Mouse (Mus musculus): ENCODE measurements around the gene Olfr1425. TPM values are rescaled to one million over a fixed set of nuclear protein-coding genes. Genes with fewer than 3 reads are reported as not detected.
"Not testable (repeated sequence)": the region's sequence is repeated elsewhere in the genome, so short reads cannot be mapped to it uniquely, and the experiment has no call there.

Olfr1425 gene
- total RNA-seq (2022) = not detected

GRCm38 (mm10) chr19:12077631-12078030 lies at the start of gene Olfr1425:
TSS of gene Olfr1425 (minus strand) at chr19:12077731.
- not testable (repeated sequence) for DNase-seq (ENCODE audit: low spot score)

- no peak for DNase-seq (ENCODE audit: low spot score)
These were observed 45.6 kb upstream of the Olfr1425 start, which contains the start of gene Olfr76 for GRCm38 (mm10) chr19:12123103-12123502. TSS of gene Olfr76 (minus strand) at chr19:12123203.

- no peak for DNase-seq (ENCODE audit: low spot score)
These were observed 38.9 kb upstream of the Olfr1425 start for GRCm38 (mm10) chr19:12116464-12116863.

- no peak for DNase-seq (ENCODE audit: low spot score)
These were observed 38.3 kb upstream of the Olfr1425 start, which contains the start of gene Olfr1428 for GRCm38 (mm10) chr19:12115797-12116196. TSS of gene Olfr1428 (minus strand) at chr19:12115897.

- DNase-seq (ENCODE audit: low spot score) = no peak
These were observed 36.3 kb upstream of the Olfr1425 start for GRCm38 (mm10) chr19:12113807-12114206.

- no peak for DNase-seq (ENCODE audit: low spot score)
These were observed 27.0 kb upstream of the Olfr1425 start for GRCm38 (mm10) chr19:12104541-12104940.

GRCm38 (mm10) chr19:12103234-12103633 lies 25.7 kb upstream of the Olfr1425 start, which contains the start of gene Olfr1427:
TSS of gene Olfr1427 (minus strand) at chr19:12103334.
- no peak for DNase-seq (ENCODE audit: low spot score)

GRCm38 (mm10) chr19:12091913-12092312 lies 14.4 kb upstream of the Olfr1425 start, which contains the start of gene Olfr1426:
TSS of gene Olfr1426 (minus strand) at chr19:12092013.
- no peak for DNase-seq (ENCODE audit: low spot score)

GRCm38 (mm10) chr19:12069546-12069945 lies 8.0 kb downstream of the Olfr1425 start:
- DNase-seq (ENCODE audit: low spot score) = not testable (repeated sequence)

- not testable (repeated sequence) for DNase-seq (ENCODE audit: low spot score)
These were observed 9.7 kb downstream of the Olfr1425 start for GRCm38 (mm10) chr19:12067806-12068205.

- DNase-seq (ENCODE audit: low spot score) = not testable (repeated sequence)
These were observed 14.9 kb downstream of the Olfr1425 start, which contains the start of gene Olfr1424 for GRCm38 (mm10) chr19:12062582-12062981. TSS of gene Olfr1424 (minus strand) at chr19:12062682.

- no peak for DNase-seq (ENCODE audit: low spot score)
These were observed 34.4 kb downstream of the Olfr1425 start for GRCm38 (mm10) chr19:12043163-12043562.

- DNase-seq (ENCODE audit: low spot score) = no peak
These were observed 36.3 kb downstream of the Olfr1425 start, which contains the start of gene Olfr1423 for GRCm38 (mm10) chr19:12041217-12041616. TSS of gene Olfr1423 (minus strand) at chr19:12041317.

- DNase-seq (ENCODE audit: low spot score) = no peak
These were observed 39.8 kb downstream of the Olfr1425 start for GRCm38 (mm10) chr19:12037727-12038126.

- no peak for DNase-seq (ENCODE audit: low spot score)
These were observed 50.9 kb downstream of the Olfr1425 start for GRCm38 (mm10) chr19:12026606-12027005.

GRCm38 (mm10) chr19:12025333-12025732 lies 52.2 kb downstream of the Olfr1425 start:
- no peak for DNase-seq (ENCODE audit: low spot score)

GRCm38 (mm10) chr19:12024149-12024548 lies 53.4 kb downstream of the Olfr1425 start:
- peak; percentile 15 for DNase-seq (ENCODE audit: low spot score)

Other genes with a start within 250 kb of the Olfr1425 start
- gene Olfr1417, start 238.5 kb downstream of the Olfr1425 start, total RNA-seq (2022) = not detected
- not detected for gene Olfr1418, start 216.7 kb downstream of the Olfr1425 start, total RNA-seq (2022)
- gene Olfr1419, start 202.6 kb downstream of the Olfr1425 start, total RNA-seq (2022) = not detected
- not detected for gene Olfr1420, start 191.2 kb downstream of the Olfr1425 start, total RNA-seq (2022)
- 10 to 100 TPM; 27.2 to 29.2 (median 28.2) TPM for gene Patl1, start 165.3 kb downstream of the Olfr1425 start, total RNA-seq (2022)
- 100 to 1,000 TPM in 1 of 4 experiments, 10 to 100 TPM in 3; 90.7 to 106 (median 95.9) TPM for gene Osbp, start 111.8 kb downstream of the Olfr1425 start, total RNA-seq (2022)
- gene Olfr1423, start 36.4 kb downstream of the Olfr1425 start, total RNA-seq (2022) = not detected
- gene Olfr1424, start 15.0 kb downstream of the Olfr1425 start, total RNA-seq (2022) = not detected
- not detected for gene Olfr1426, start 14.3 kb upstream of the Olfr1425 start, total RNA-seq (2022)
- not detected for gene Olfr1427, start 25.6 kb upstream of the Olfr1425 start, total RNA-seq (2022)
- gene Olfr1428, start 38.2 kb upstream of the Olfr1425 start, total RNA-seq (2022) = not detected
- not detected for gene Olfr76, start 45.5 kb upstream of the Olfr1425 start, total RNA-seq (2022)
- not detected for gene Olfr1555-ps1, start 92.4 kb upstream of the Olfr1425 start, total RNA-seq (2022)
- not detected for gene Olfr1431, start 122.9 kb upstream of the Olfr1425 start, total RNA-seq (2022)
- gene Olfr1432, start 154.9 kb upstream of the Olfr1425 start, total RNA-seq (2022) = not detected
- gene Olfr262, start 163.9 kb upstream of the Olfr1425 start, total RNA-seq (2022) = not detected
- not detected for gene Olfr235, start 183.3 kb upstream of the Olfr1425 start, total RNA-seq (2022)
- not detected for gene Olfr1434, start 202.1 kb upstream of the Olfr1425 start, total RNA-seq (2022)
- gene Olfr1436, start 221.4 kb upstream of the Olfr1425 start, total RNA-seq (2022) = not detected
- gene Olfr1437, start 247.4 kb upstream of the Olfr1425 start, total RNA-seq (2022) = not detected

All from heart, adult 8-10 months (tissue).